Mouse (Mus musculus) intestine, postnatal 0 days (tissue): ENCODE measurements around the gene Rhag. TPM values are rescaled to one million over a fixed set of nuclear protein-coding genes. Genes with fewer than 3 reads are reported as not detected.

Source experiments
- ATAC-seq: fragments of 200-750 bp; cut with Nextera tagmentation; 2 replicates; pipeline ENCODE4 v1.8.0; 2017; ENCODE audit warnings: mild to moderate bottlenecking, moderate TSS enrichment, moderate library complexity
- H3K27ac ChIP-seq: fragments of 300-500 bp; sonication (generic); 2 replicates; pipeline ENCODE4 v1.5.1; 2014; ENCODE audit warnings: mild to moderate bottlenecking, low read depth, low read length, moderate library complexity
- H3K27me3 ChIP-seq: fragments of 300-500 bp; sonication (generic); replicated peaks from 2 replicates; pipeline ENCODE4 v1.6.1; 2014; ENCODE audit warnings: low read length, mixed read lengths; ENCODE audit not compliant: control insufficient read depth, insufficient read depth
- H3K36me3 ChIP-seq: fragments of 300-500 bp; sonication (generic); 2 replicates; pipeline ENCODE4 v1.6.1; 2014; ENCODE audit warnings: mild to moderate bottlenecking, moderate library complexity; ENCODE audit not compliant: control insufficient read depth, insufficient read depth
- H3K4me1 ChIP-seq: fragments of 300-500 bp; sonication (generic); replicated peaks from 2 replicates; pipeline ENCODE4 v1.6.1; 2014; ENCODE audit warnings: antibody characterized with exemption, low read length, mixed read lengths; ENCODE audit not compliant: control insufficient read depth, insufficient read depth
- H3K4me2 ChIP-seq: fragments of 300-500 bp; sonication (generic); replicated peaks from 2 replicates; pipeline ENCODE4 v1.6.1; 2014; ENCODE audit warnings: low read depth, mild to moderate bottlenecking, moderate library complexity
- H3K4me3 ChIP-seq: fragments of 300-500 bp; sonication (generic); 2 replicates; pipeline ENCODE4 v1.5.1; 2014; ENCODE audit warnings: low read depth, low read length
- H3K9ac ChIP-seq: fragments of 300-500 bp; sonication (generic); 2 replicates; pipeline ENCODE4 v1.6.1; 2014; ENCODE audit warnings: mild to moderate bottlenecking, low read depth, low read length
- H3K9me3 ChIP-seq: fragments of 300-500 bp; sonication (generic); 2 replicates; pipeline ENCODE4 v1.6.1; 2016; ENCODE audit warnings: mixed run types; ENCODE audit not compliant: control insufficient read depth
- CTCF ChIP-seq: sonication (generic); IDR thresholded peaks from 2 replicates; pipeline ENCODE4 v1.5.1; 2016; ENCODE audit warnings: low read depth, mild to moderate bottlenecking, control low read depth, antibody characterized with exemption, moderate library complexity
- WGBS: fragments of 180-500 bp; shearing (Covaris S2); extraction: QIAGEN DNeasy Blood & Tissue Kit; methylation state at CpG from one replicate; pipeline ENCODE4 v1.1.7; 2014; 5-methylcytosine and 5-hydroxymethylcytosine counted together
- polyA plus RNA-seq: library from polyadenylated mRNA; unstranded; fragments of >200 nt; fragmentation: Nextera tagmentation; extraction: Ambion mirVana; gene quantifications from 2 replicates; pipeline ENCODE4 v1.2.1, GENCODE M21; 2015

Rhag gene
- polyA plus RNA-seq, 1 experiment from 2014 or later: 0.09 TPM

DNA sequence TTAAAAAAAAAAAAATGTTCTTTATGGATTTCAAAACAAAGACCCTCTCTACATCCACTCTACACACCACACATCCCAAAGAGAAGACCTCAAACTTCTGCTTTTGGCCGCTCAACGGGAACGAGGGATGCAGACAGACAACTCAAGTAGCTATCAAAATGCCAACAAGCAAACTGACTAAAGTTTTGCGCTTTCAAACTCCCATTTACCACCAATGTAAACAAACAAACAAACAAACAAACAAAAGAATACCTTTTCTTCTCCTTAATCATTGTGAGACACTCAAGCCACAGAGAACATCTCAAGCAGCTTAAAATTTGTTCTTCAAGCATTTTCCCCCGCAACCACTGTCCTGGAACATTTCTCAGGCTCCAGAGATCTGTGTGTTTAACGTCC, 68.6 kb downstream of the Rhag start:
- no peaks in the 10 kb centered on the region for H3K36me3 ChIP-seq
- no peaks in the 10 kb centered on the region for H3K27me3 ChIP-seq
- H3K9me3 ChIP-seq: no peaks in the 10 kb centered on the region
- H3K4me1 ChIP-seq: no peaks in the 10 kb centered on the region; the same call in 1 of the 2 replicates
- H3K27ac ChIP-seq: peak overlapping the region; percentile 73; the same call in 1 of the 2 replicates
- H3K4me2 ChIP-seq: peak overlapping the region; percentile 83
- no peak for ATAC-seq
- WGBS: 5% methylated on average over 6 of the region's 6 CpGs
- peak overlapping the region; percentile 81 for H3K4me3 ChIP-seq
- TF ChIP-seq CTCF: no peak
- peak overlapping the region; percentile 73 for H3K9ac ChIP-seq

DNA sequence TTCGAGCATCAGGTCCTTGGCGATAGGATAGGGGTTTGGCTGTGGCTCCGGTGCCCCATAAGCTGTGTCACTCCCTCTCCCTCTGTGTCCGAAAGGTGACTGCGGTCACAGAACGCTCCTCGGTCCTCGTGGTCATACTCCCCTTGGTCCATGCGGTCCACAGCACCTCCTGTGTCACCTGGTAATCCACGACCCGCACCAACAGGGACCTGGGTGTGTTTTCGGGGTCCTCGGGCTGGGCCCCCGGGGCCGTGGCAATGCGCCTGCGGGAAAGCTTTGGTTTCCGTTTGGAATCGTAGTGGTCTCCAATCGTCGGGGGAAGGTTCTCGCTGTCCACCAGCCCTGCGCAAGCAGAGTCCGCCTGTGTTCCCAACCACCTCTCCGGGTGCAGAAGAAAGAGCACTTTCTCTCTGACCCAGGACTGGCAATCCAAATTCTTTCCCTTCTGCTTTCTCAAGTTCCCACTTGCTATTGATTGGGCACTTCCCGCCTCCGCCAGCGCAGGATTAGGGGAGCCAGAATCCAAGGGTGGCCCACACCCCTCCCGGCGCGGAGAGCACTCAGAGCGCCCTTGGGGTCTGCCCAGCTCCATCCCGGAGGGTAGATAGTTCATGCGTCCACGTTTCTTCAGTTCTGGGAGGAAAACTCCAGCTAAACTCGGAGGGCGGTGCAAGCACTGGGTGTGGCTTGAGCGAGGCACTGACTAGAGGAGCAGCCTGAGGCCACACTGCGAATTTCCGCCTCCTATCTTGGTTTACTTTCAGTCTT, 69.2 kb downstream of the Rhag start, which contains the start of gene 9130008F23Rik:
Gene 9130008F23Rik (minus strand): TSS at position 636 of the 768 bp plus-strand sequence.
- peak within 1 kb of the TSS; percentile 73 for H3K9ac ChIP-seq
- ATAC-seq: peak; percentile 84
- peak within 1 kb of the TSS; percentile 81 for H3K4me3 ChIP-seq
- peak within 1 kb of the TSS; percentile 73 for H3K27ac ChIP-seq
- no peaks in the 10 kb centered on the region for H3K27me3 ChIP-seq
- WGBS: under 1% methylated on average over 40 of the region's 40 CpGs
- H3K9me3 ChIP-seq: no peaks in the 10 kb centered on the region
- TF ChIP-seq CTCF: no peak
- no peaks in the 10 kb centered on the region; the same call in 1 of the 2 replicates for H3K4me1 ChIP-seq
- peak within 1 kb of the TSS; percentile 83 for H3K4me2 ChIP-seq
- no peaks in the 10 kb centered on the region for H3K36me3 ChIP-seq

DNA sequence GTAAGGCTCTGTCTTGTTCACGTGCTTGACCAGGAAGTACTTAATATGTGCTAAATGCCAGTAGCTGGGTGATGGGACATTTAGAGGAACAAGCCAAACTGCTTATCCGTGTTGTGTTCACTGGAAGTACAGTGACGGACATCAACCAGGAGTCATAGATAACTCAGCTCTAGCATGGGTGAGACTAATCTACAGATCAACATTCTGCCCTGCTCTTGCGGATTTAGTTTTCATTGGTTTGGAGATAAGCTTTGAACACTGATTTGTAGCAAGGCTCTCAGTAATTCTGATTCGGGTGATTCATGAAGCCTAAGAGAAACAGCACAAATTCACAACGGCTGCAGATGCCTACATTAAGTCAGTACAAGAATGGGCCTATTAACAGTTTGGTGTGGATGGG, 71.2 kb downstream of the Rhag start:
- no peak overlapping the region for H3K4me3 ChIP-seq
- TF ChIP-seq CTCF: no peak
- no peak for ATAC-seq

DNA sequence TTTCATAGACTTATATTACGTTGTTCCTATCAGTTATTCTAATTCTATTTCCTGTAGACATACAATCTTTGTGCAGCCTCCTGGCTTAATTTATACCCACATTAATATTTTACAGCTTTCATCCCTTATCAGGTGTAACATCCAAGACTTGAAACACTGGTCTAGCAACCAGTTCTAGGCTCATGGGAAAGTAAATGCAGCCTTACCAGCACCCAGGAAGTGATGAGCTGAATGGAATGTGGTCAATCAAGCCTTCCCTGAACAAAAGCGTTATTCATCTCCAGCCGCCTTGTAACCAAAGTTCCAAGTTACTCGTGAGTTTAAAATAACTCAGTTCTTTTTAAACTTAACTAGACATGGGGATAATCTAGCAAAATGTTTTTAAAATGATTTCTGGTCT, 74.2 kb downstream of the Rhag start:
- WGBS: 39% methylated on average over 4 of the region's 4 CpGs

More for the DNA sequence above, 71.2 kb downstream of the Rhag start:
- Histone ChIP-seq H3K4me1 (no peaks in the 10 kb centered on the region; the same call in 1 of the 2 replicates), H3K9ac (no peak overlapping the region), H3K9me3 (no peaks in the 10 kb centered on the region), H3K27me3 (no peaks in the 10 kb centered on the region), H3K27ac (no peak overlapping the region), H3K4me2 (no peak overlapping the region), H3K36me3 (no peaks in the 10 kb centered on the region)
- 61% methylated on average over 6 of the region's 6 CpGs for WGBS

DNA sequence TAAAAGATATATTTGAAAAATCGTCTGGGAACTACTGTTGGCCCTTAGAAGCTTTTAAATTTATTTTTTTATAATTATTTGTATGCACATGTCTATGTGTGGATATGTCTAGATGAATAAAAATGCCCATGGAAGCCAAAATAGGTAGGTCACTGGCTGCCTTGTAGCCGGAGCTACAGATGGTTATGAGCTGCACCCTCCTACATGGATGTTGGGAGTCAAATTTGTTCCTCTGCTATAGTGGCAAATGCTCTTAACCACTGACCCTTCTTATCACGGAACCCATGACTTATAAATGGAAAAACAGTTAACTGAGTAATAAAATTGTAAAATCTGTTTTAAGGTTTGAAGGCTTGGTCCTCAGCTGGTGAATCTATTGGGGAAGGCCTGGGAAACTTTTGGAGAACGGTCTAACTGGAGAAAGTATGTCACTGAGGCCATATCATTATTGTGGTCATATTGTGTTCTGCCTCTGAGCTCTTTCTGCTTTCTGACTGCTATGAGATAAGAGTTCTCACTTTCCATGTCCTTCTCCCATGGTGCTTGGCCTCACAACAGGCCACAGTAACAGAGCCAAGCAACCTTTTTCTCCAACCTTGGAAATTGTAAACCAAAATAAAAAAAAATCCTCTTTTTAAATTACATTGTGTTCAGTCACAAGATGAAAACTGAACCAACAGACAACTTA, 77.1 kb downstream of the Rhag start:
- no peaks in the 10 kb centered on the region for H3K9me3 ChIP-seq
- no peaks in the 10 kb centered on the region for H3K4me1 ChIP-seq
- no peak for ATAC-seq
- no peak overlapping the region for H3K27ac ChIP-seq
- no peak overlapping the region for H3K9ac ChIP-seq
- no peak for TF ChIP-seq CTCF
- 65% methylated on average over 4 of the region's 4 CpGs for WGBS
- H3K36me3 ChIP-seq: no peaks in the 10 kb centered on the region
- no peak overlapping the region for H3K4me2 ChIP-seq
- H3K27me3 ChIP-seq: no peaks in the 10 kb centered on the region
- H3K4me3 ChIP-seq: no peak overlapping the region

More for the DNA sequence above, 74.2 kb downstream of the Rhag start:
- no peak overlapping the region for H3K9ac ChIP-seq
- ATAC-seq: no peak
- H3K4me2 ChIP-seq: no peak overlapping the region
- no peaks in the 10 kb centered on the region for H3K27me3 ChIP-seq
- H3K4me3 ChIP-seq: no peak overlapping the region
- no peak overlapping the region for H3K27ac ChIP-seq
- H3K4me1 ChIP-seq: no peaks in the 10 kb centered on the region
- H3K36me3 ChIP-seq: no peaks in the 10 kb centered on the region
- no peak for TF ChIP-seq CTCF
- no peaks in the 10 kb centered on the region for H3K9me3 ChIP-seq

Other genes with a start within 250 kb of the Rhag start
- not detected in 2 replicates for gene Esp6, start 249.6 kb upstream of the Rhag start, polyA plus RNA-seq
- gene Esp4, start 212.5 kb upstream of the Rhag start, polyA plus RNA-seq: not detected in 2 replicates
- gene Esp3, start 179.1 kb upstream of the Rhag start, polyA plus RNA-seq: not detected in 2 replicates
- not detected in 2 replicates for gene Esp1, start 84.0 kb upstream of the Rhag start, polyA plus RNA-seq
- gene Crisp2, start 4.1 kb upstream of the Rhag start, polyA plus RNA-seq: 0.40 and 0.42 TPM in 2 replicates
- 7.2 and 7.3 TPM in 2 replicates for gene 9130008F23Rik, start 69.4 kb downstream of the Rhag start, polyA plus RNA-seq
- gene Glyatl3, start 103.2 kb downstream of the Rhag start, polyA plus RNA-seq: not detected in 2 replicates
- gene Mut, start 123.6 kb downstream of the Rhag start, polyA plus RNA-seq: 22.4 and 25.7 TPM in 2 replicates
- gene Cenpq, start 123.9 kb downstream of the Rhag start, polyA plus RNA-seq: 7.2 and 8.4 TPM in 2 replicates